Mouse (Mus musculus): ENCODE data around the gene Gm10491.

Gene Gm10491

GRCm38 (mm10) chrX:7867141-7867540, 40.5 kb downstream of the Gm10491 start:
- H3K4me1 ChIP-seq (replicated peaks; ENCODE audit: low read depth, low read length), result peaks cover 75% of the 10 kb centered on the region
- TF ChIP-seq POU5F1 (IDR thresholded peaks at IDR 0.05; ENCODE audit: borderline replicate concordance, low read length), result no peak
- no peak for TF ChIP-seq NANOG (IDR thresholded peaks at IDR 0.05; ENCODE audit: borderline replicate concordance, low read length)
- no peak for TF ChIP-seq CTCF (conservative IDR thresholded peaks at IDR 0.05; ENCODE audit: low read length)

GRCm38 (mm10) chrX:7865786-7866185, 41.8 kb downstream of the Gm10491 start:
- Histone ChIP-seq H3K4me3 (replicated peaks; ENCODE audit: low read length) (no peak overlapping the region), H3K27me3 (ENCODE audit: insufficient read depth, low read length) (no peaks in the 10 kb centered on the region), H3K36me3 (ENCODE audit: insufficient read depth, low read length) (peaks cover 41% of the 10 kb centered on the region), H3K4me1 (replicated peaks; ENCODE audit: low read depth, low read length) (peaks cover 69% of the 10 kb centered on the region), H3K9me3 (ENCODE audit: low read length) (no peaks in the 10 kb centered on the region)
- no peak for TF ChIP-seq NANOG (IDR thresholded peaks at IDR 0.05; ENCODE audit: borderline replicate concordance, low read length)
- no peak for TF ChIP-seq POU5F1 (IDR thresholded peaks at IDR 0.05; ENCODE audit: borderline replicate concordance, low read length)
- TF ChIP-seq CTCF (conservative IDR thresholded peaks at IDR 0.05; ENCODE audit: low read length), result no peak

More at GRCm38 (mm10) chrX:7867141-7867540, 40.5 kb downstream of the Gm10491 start:
- Histone ChIP-seq H3K27me3 (ENCODE audit: insufficient read depth, low read length) (no peaks in the 10 kb centered on the region), H3K4me3 (replicated peaks; ENCODE audit: low read length) (no peak overlapping the region), H3K9me3 (ENCODE audit: low read length) (no peaks in the 10 kb centered on the region), H3K36me3 (ENCODE audit: insufficient read depth, low read length) (peaks cover 44% of the 10 kb centered on the region)

- Histone ChIP-seq H3K4me1 (replicated peaks; ENCODE audit: low read depth, low read length) (peaks cover 65% of the 10 kb centered on the region), H3K4me3 (replicated peaks; ENCODE audit: low read length) (no peak overlapping the region), H3K36me3 (ENCODE audit: insufficient read depth, low read length) (peaks cover 44% of the 10 kb centered on the region), H3K9me3 (ENCODE audit: low read length) (no peaks in the 10 kb centered on the region), H3K27me3 (ENCODE audit: insufficient read depth, low read length) (no peaks in the 10 kb centered on the region)
- no peak for TF ChIP-seq CTCF (conservative IDR thresholded peaks at IDR 0.05; ENCODE audit: low read length)
- no peak for TF ChIP-seq POU5F1 (IDR thresholded peaks at IDR 0.05; ENCODE audit: borderline replicate concordance, low read length)
- no peak for TF ChIP-seq NANOG (IDR thresholded peaks at IDR 0.05; ENCODE audit: borderline replicate concordance, low read length)
Measured at GRCm38 (mm10) chrX:7865343-7865742, 42.3 kb downstream of the Gm10491 start.

GRCm38 (mm10) chrX:7864551-7864950, 43.1 kb downstream of the Gm10491 start:
- H3K4me1 ChIP-seq (replicated peaks; ENCODE audit: low read depth, low read length), result peaks cover 62% of the 10 kb centered on the region
- peaks cover 49% of the 10 kb centered on the region for H3K36me3 ChIP-seq (ENCODE audit: insufficient read depth, low read length)
- H3K4me3 ChIP-seq (replicated peaks; ENCODE audit: low read length), result no peak overlapping the region
- TF ChIP-seq CTCF (conservative IDR thresholded peaks at IDR 0.05; ENCODE audit: low read length) (no peak), POU5F1 (IDR thresholded peaks at IDR 0.05; ENCODE audit: borderline replicate concordance, low read length) (no peak), NANOG (IDR thresholded peaks at IDR 0.05; ENCODE audit: borderline replicate concordance, low read length) (no peak)
- no peaks in the 10 kb centered on the region for H3K27me3 ChIP-seq (ENCODE audit: insufficient read depth, low read length)
- no peaks in the 10 kb centered on the region for H3K9me3 ChIP-seq (ENCODE audit: low read length)

GRCm38 (mm10) chrX:7863181-7863580, 44.5 kb downstream of the Gm10491 start:
- H3K4me1 ChIP-seq (replicated peaks; ENCODE audit: low read depth, low read length), result peaks cover 52% of the 10 kb centered on the region
- peaks cover 60% of the 10 kb centered on the region for H3K36me3 ChIP-seq (ENCODE audit: insufficient read depth, low read length)
- H3K27me3 ChIP-seq (ENCODE audit: insufficient read depth, low read length), result no peaks in the 10 kb centered on the region
- no peak overlapping the region for H3K4me3 ChIP-seq (replicated peaks; ENCODE audit: low read length)
- no peaks in the 10 kb centered on the region for H3K9me3 ChIP-seq (ENCODE audit: low read length)
- TF ChIP-seq NANOG (IDR thresholded peaks at IDR 0.05; ENCODE audit: borderline replicate concordance, low read length) (no peak), POU5F1 (IDR thresholded peaks at IDR 0.05; ENCODE audit: borderline replicate concordance, low read length) (no peak), CTCF (conservative IDR thresholded peaks at IDR 0.05; ENCODE audit: low read length) (no peak)

- peaks cover 49% of the 10 kb centered on the region for H3K36me3 ChIP-seq (ENCODE audit: insufficient read depth, low read length)
- H3K9me3 ChIP-seq (ENCODE audit: low read length), result no peaks in the 10 kb centered on the region
- H3K27me3 ChIP-seq (ENCODE audit: insufficient read depth, low read length), result no peaks in the 10 kb centered on the region
- no peak for TF ChIP-seq POU5F1 (IDR thresholded peaks at IDR 0.05; ENCODE audit: borderline replicate concordance, low read length)
- no peak for TF ChIP-seq CTCF (conservative IDR thresholded peaks at IDR 0.05; ENCODE audit: low read length)
- TF ChIP-seq NANOG (IDR thresholded peaks at IDR 0.05; ENCODE audit: borderline replicate concordance, low read length), result no peak
- H3K4me3 ChIP-seq (replicated peaks; ENCODE audit: low read length), result no peak overlapping the region
- H3K4me1 ChIP-seq (replicated peaks; ENCODE audit: low read depth, low read length), result peaks cover 19% of the 10 kb centered on the region
Measured at GRCm38 (mm10) chrX:7859191-7859753, 48.4 kb downstream of the Gm10491 start.
